Mouse (Mus musculus) adrenal gland, postnatal 4 days (tissue): ENCODE results near the gene Hk2. TPM values are rescaled to one million over a fixed set of nuclear protein-coding genes. Genes with fewer than 3 reads are reported as not detected.
A peak's percentile ranks its signal among the peaks of the same experiment; 100 is the strongest.

Experiments
- DNase-seq, 2 experiments: peaks; one replicate each; pipeline ENCODE4 v3.0.0; 2021 to 2022; ENCODE audit warnings: low spot score in 2 of 2, mixed read lengths in 2 of 2
- total RNA-seq, 2 experiments: library from RNA; stranded (reverse); gene quantifications; 2 replicates each; pipeline ENCODE4 v1.2.3; 2021

Gene Hk2
- total RNA-seq, 2 experiments from 2014 or later: 16.3 to 19.8 TPM

DNA sequence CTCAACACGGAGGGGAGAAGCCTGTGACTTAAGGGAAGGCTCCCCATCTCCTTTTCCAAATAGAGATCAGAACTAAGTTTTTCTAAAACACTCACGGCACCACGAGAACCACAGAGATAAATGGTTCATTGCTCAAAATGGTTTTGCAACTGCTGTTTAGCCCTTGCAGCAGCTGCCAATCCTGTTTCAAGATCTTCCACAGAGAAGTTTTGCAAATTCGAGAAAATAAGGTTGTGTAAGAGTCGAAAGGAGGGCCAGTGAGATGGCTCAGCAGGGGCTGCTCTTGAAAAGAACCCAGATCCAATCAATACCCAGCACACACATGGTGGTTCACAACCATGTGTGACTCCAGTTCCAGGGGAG lies 32.8 kb downstream of the Hk2 start:
- DNase-seq: no peak

DNA sequence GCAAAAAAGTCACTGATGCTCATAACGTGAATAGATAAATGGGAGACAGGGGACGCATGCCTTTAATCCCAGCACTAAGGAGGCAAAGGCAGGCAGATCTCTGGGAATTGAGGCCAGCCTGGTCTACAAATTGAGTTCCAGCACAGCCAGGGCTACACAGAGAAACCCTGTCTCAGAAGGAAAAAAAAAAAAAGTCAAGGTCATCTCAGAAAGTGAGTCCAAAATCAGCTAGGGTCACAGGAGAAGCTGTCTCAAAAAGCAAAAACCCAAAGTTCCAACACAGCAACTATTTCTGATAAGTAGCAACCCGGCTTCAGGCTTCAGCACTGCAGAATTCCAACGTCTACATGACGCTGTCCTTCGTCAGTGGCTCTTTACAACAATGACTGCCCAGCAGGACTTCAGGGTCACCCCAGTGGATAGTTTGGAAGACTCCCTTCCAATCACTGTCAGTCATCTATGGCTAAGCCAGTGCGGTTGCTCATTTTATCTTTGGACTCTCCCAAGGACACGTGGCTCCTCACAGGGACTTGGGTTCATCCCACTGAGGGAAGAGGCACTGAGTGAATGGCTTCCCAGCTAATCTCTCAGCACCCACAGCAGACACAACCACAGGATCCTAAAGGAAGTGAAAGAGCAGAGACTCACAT lies 33.3 kb downstream of the Hk2 start:
- DNase-seq: no peak

DNA sequence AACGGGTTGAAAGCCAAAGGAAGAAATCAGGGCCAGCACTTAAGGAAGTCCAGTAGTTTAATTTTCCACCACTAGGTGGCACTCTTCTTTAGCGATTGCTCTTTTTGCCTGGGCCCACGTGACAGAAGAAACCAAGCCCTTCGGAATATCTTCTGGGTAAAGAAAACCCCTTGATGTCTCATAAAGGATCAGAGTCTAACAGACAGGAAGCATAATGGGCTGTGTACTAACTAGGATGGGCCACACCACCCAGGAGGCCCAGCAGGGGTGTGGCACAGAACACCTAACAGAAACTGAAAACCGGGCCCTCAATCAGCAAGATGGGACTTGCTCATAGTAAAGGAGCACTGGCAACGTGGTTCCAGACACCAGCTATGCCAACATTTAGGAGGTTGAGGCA lies 34.0 kb downstream of the Hk2 start:
- no peak for DNase-seq

- DNase-seq: no peak
These were observed 36.4 kb downstream of the Hk2 start for GRCm38 (mm10) chr6:82737634-82738540.

DNA sequence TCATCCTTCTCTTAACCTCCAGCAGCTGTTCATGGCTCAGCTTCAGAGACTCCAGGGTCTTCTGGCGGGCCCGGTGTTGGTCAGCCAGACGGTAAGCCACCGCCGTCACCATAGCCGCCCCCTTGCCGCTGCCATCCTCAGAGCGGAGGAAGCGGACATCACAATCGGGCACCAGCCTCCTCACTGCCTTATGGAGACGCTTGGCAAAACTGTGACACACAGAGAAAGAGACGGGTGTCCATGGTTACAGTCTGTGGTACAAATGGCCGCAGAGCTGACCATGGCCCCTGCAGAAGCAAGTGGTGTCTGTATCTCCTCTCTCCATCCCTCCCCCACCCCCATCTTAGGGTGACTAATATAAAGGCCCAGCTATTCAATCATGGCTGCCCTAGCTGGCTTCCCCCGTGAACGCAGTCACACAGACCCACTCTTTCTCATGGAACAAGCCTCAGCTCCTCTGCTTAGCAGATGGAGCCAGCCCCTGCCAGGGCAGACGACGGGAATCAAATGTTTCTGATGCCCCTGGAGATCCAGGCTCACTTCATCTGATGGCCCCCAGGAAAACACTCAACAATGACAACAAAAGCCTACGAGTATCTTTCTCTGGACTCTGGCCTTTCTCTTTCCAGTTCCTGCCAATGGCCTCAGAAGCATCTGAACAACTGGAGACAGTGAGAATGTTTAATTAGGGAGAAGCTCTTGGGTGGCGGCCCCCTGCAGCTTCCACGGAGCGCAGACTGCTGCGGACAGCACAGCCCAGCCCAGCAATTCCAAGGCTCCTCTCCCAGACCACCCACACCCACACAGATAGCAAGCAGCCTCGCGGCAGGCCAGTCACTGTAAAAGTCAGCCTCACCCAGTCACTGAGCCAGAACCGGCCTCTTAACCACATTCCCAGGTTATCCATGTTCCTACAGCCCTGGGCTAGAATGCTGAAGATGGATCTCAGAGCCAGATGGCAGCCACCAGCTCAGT lies 37.3 kb downstream of the Hk2 start:
- no peak for DNase-seq

GRCm38 (mm10) chr6:82735347-82735746 lies 38.9 kb downstream of the Hk2 start:
- no peak for DNase-seq

DNA sequence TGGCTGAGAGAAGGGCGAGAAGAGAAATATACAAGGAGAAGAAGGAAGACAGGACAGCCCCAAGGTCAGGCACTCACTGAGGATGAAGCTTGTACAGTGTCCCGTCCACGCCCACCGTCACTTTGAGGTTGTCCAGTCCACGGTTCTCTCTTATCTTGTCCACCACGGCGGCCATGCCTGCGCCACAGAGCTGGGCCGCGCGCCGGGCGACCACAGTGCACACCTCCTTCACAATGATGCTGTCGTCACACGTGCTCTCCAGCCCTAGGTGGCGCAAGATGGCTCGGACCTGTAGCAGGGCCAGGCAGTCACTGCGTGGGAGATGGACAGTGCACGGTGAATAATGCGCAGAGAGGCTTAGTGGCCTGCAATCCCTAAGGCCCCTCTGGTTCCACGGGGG lies 45.6 kb downstream of the Hk2 start:
- DNase-seq: no peak

GRCm38 (mm10) chr6:82727206-82727605 lies 47.0 kb downstream of the Hk2 start:
- no peak for DNase-seq

- no peak for DNase-seq
These were observed 50.9 kb downstream of the Hk2 start for GRCm38 (mm10) chr6:82723321-82723720.

DNA sequence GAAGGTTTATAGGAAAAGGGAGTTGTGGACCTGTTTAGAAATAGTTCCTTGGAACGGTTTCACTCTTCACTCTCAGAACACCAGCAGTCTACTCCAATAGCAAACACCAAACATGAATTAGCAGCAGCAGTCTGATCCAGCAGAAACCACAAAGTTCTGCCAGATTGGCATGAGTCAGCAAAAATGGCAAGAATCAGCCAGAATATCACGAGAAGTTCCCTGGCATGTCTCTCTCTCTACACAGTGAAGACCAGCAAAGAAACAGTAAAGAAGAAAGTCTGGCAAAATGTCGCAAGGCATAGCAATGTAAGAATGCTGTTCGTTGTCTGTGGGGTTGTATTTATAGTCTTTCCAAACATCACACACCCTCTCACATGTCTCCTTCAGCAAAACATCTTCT lies 58.1 kb downstream of the Hk2 start:
- DNase-seq: no peak

- DNase-seq: no peak
These were observed 58.6 kb downstream of the Hk2 start for GRCm38 (mm10) chr6:82715653-82716052.

- DNase-seq: no peak
These were observed 59.0 kb downstream of the Hk2 start for GRCm38 (mm10) chr6:82715253-82715652.

- DNase-seq: no peak
These were observed 59.4 kb downstream of the Hk2 start for GRCm38 (mm10) chr6:82714841-82715240.

DNA sequence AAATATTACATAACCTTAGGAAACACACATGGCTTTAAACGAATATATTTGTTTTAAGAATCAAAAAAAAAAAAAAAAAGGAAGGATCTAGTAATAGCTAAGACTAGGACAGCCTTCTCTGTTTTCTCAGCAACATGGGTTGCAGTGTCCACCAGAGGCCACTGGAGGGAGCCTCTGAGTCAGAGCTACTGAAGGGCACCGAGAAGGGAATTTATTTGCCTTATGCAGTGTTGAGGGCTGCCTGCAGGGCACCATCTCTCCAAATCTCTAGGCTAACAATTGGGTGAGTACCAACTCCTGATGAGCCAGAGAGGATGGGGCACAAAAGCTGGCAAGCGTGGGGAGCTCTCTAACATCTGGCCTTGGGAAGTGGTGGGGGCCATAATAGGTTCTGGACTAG lies 60.0 kb downstream of the Hk2 start:
- peak; percentile 38 to 61 for DNase-seq

- DNase-seq: no peak
These were observed 66.5 kb downstream of the Hk2 start for GRCm38 (mm10) chr6:82707742-82708141.

GRCm38 (mm10) chr6:82707241-82707640 lies 67.0 kb downstream of the Hk2 start:
- DNase-seq: no peak

GRCm38 (mm10) chr6:82705221-82705620 lies 69.0 kb downstream of the Hk2 start, which contains the start of gene Pole4:
TSS of gene Pole4 (minus strand) at chr6:82705365.
- DNase-seq: no peak

GRCm38 (mm10) chr6:82703710-82704109 lies 70.5 kb downstream of the Hk2 start:
- DNase-seq: no peak

DNA sequence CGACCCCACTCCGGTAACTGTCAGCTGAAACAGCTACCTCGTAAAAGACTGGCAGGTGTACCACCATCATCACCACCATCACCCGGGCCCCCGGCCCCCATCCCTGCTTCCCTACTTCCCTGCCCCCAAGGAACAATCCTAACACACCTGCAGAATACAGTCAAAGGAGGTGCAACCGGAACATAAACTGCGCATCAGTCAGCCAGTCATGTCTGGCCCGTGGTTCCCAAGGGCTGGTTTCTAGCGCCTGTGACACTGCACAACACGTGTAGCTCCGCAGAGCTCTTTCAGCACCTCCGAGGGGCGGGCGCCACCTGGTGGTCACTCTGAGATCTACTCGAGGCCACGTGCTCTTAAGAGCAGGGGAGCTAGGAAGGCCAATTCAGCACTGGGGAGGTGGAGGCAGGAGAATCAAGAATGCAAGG lies 71.6 kb downstream of the Hk2 start:
- DNase-seq: peak; percentile 75 to 83

- DNase-seq: no peak
These were observed 73.0 kb downstream of the Hk2 start for GRCm38 (mm10) chr6:82701296-82701695.

GRCm38 (mm10) chr6:82699831-82700230 lies 74.4 kb downstream of the Hk2 start:
- no peak for DNase-seq
